Mouse (Mus musculus): ENCODE data around the gene Ssbp3.

The Ssbp3 gene

GRCm38 (mm10) chr4:106933813-106934482 lies 23.4 kb downstream of the Ssbp3 start:
- in situ Hi-C loops (cut with MboI, MseI): loop anchor here (5.0 kb wide), 1 partner anchor 43 kb away; no protein-coding TSS in a partner anchor

GRCm38 (mm10) chr4:106934931-106935582 lies 24.6 kb downstream of the Ssbp3 start:
- in situ Hi-C loops (cut with MboI, MseI): loop anchor here (5.0 kb wide), 1 partner anchor 42 kb away; no protein-coding TSS in a partner anchor

GRCm38 (mm10) chr4:106935583-106935935 lies 25.1 kb downstream of the Ssbp3 start:
- in situ Hi-C loops (cut with MboI, MseI): no loop called here

- in situ Hi-C loops (cut with MboI, MseI): no loop called here
These were observed 25.5 kb downstream of the Ssbp3 start for GRCm38 (mm10) chr4:106936041-106936440.

- in situ Hi-C loops (cut with MboI, MseI): no loop called here
These were observed 26.2 kb downstream of the Ssbp3 start for GRCm38 (mm10) chr4:106936741-106937140.

- in situ Hi-C loops (cut with MboI, MseI): no loop called here
These were observed 28.2 kb downstream of the Ssbp3 start for GRCm38 (mm10) chr4:106938506-106939222.

GRCm38 (mm10) chr4:106939223-106939918 lies 28.9 kb downstream of the Ssbp3 start:
- in situ Hi-C loops (cut with MboI, MseI): no loop called here

- in situ Hi-C loops (cut with MboI, MseI): no loop called here
These were observed 29.4 kb downstream of the Ssbp3 start for GRCm38 (mm10) chr4:106939919-106940227.

- in situ Hi-C loops (cut with MboI, MseI): no loop called here
These were observed 30.4 kb downstream of the Ssbp3 start for GRCm38 (mm10) chr4:106940945-106941344.

- in situ Hi-C loops (cut with MboI, MseI): no loop called here
These were observed 31.0 kb downstream of the Ssbp3 start for GRCm38 (mm10) chr4:106941475-106941874.

GRCm38 (mm10) chr4:106942491-106942890 lies 32.0 kb downstream of the Ssbp3 start:
- in situ Hi-C loops (cut with MboI, MseI): no loop called here

- in situ Hi-C loops (cut with MboI, MseI): no loop called here
These were observed 33.1 kb downstream of the Ssbp3 start for GRCm38 (mm10) chr4:106943627-106944026.

GRCm38 (mm10) chr4:106944898-106945297 lies 34.4 kb downstream of the Ssbp3 start:
- in situ Hi-C loops (cut with MboI, MseI): no loop called here

GRCm38 (mm10) chr4:106947741-106948140 lies 37.2 kb downstream of the Ssbp3 start:
- in situ Hi-C loops (cut with MboI, MseI): no loop called here

GRCm38 (mm10) chr4:106948546-106948945 lies 38.0 kb downstream of the Ssbp3 start:
- in situ Hi-C loops (cut with MboI, MseI): no loop called here

GRCm38 (mm10) chr4:106949200-106949599 lies 38.7 kb downstream of the Ssbp3 start:
- in situ Hi-C loops (cut with MboI, MseI): no loop called here

GRCm38 (mm10) chr4:106950801-106951200 lies 40.3 kb downstream of the Ssbp3 start:
- in situ Hi-C loops (cut with MboI, MseI): no loop called here

GRCm38 (mm10) chr4:106951455-106951854 lies 41.0 kb downstream of the Ssbp3 start:
- in situ Hi-C loops (cut with MboI, MseI): no loop called here

GRCm38 (mm10) chr4:106953221-106953620 lies 42.7 kb downstream of the Ssbp3 start:
- in situ Hi-C loops (cut with MboI, MseI): no loop called here

GRCm38 (mm10) chr4:106953760-106954159 lies 43.3 kb downstream of the Ssbp3 start:
- in situ Hi-C loops (cut with MboI, MseI): no loop called here

GRCm38 (mm10) chr4:106955729-106956712 lies 45.5 kb downstream of the Ssbp3 start:
- in situ Hi-C loops (cut with MboI, MseI): no loop called here
